Mouse (Mus musculus) forebrain, embryonic 11.5 days (tissue): ENCODE data around the gene Ankrd28. TPM values are rescaled to one million over a fixed set of nuclear protein-coding genes. Genes with fewer than 3 reads are reported as not detected.
"Not testable (repeated sequence)": the region's sequence is repeated elsewhere in the genome, so short reads cannot be mapped to it uniquely, and the experiment has no call there.

Source experiments
- ATAC-seq: fragments of 200-750 bp; cut with Nextera tagmentation; replicated peaks from 2 replicates; pipeline ENCODE4 v1.8.0; 2017; ENCODE audit warnings: moderate TSS enrichment; ENCODE audit not compliant: low FRiP score
- DNase-seq: peaks from one replicate; pipeline ENCODE4 v3.0.0-alpha.2; 2017; ENCODE audit warnings: low spot score
- H3K27ac ChIP-seq: fragments of 300-500 bp; sonication (generic); 2 replicates; pipeline ENCODE4 v1.5.1; 2014; ENCODE audit warnings: low read depth, low read length
- H3K27me3 ChIP-seq: fragments of 300-500 bp; sonication (generic); 2 replicates; pipeline ENCODE4 v1.6.1; 2014; ENCODE audit warnings: mild to moderate bottlenecking, low read length, mixed read lengths; ENCODE audit not compliant: control insufficient read depth, insufficient read depth
- H3K36me3 ChIP-seq: fragments of 300-500 bp; sonication (generic); 2 replicates; pipeline ENCODE4 v1.6.1; 2014; ENCODE audit warnings: mild to moderate bottlenecking, low read length, moderate library complexity, mixed read lengths; ENCODE audit not compliant: control insufficient read depth, insufficient read depth
- H3K4me1 ChIP-seq: fragments of 300-500 bp; sonication (generic); replicated peaks from 2 replicates; pipeline ENCODE4 v1.6.1; 2014; ENCODE audit warnings: low read length, mixed read lengths; ENCODE audit not compliant: control insufficient read depth, insufficient read depth
- H3K4me2 ChIP-seq: fragments of 300-500 bp; sonication (generic); 2 replicates; pipeline ENCODE4 v1.6.1; 2014; ENCODE audit warnings: low read depth, mild to moderate bottlenecking, low read length, moderate library complexity, mixed read lengths; ENCODE audit not compliant: severe bottlenecking
- H3K4me3 ChIP-seq: fragments of 300-500 bp; sonication (generic); 2 replicates; pipeline ENCODE4 v1.5.1; 2014; ENCODE audit warnings: low read depth, low read length
- H3K9ac ChIP-seq: fragments of 300-500 bp; sonication (generic); 2 replicates; pipeline ENCODE4 v1.6.1; 2014; ENCODE audit warnings: low read length
- H3K9me3 ChIP-seq: fragments of 300-500 bp; sonication (generic); 2 replicates; pipeline ENCODE4 v1.6.1; 2016; ENCODE audit warnings: low read length, mixed read lengths; ENCODE audit not compliant: control insufficient read depth
- WGBS: fragments of 180-500 bp; shearing (Covaris S2); extraction: QIAGEN DNeasy Blood & Tissue Kit; methylation state at CpG from one replicate; pipeline ENCODE4 v1.1.7; 2014; 5-methylcytosine and 5-hydroxymethylcytosine counted together
- polyA plus RNA-seq: library from polyadenylated mRNA; unstranded; fragments of >200 nt; fragmentation: Nextera tagmentation; extraction: Ambion mirVana; gene quantifications from 2 replicates; pipeline ENCODE4 v1.2.1, GENCODE M21; 2014

Ankrd28 gene
- polyA plus RNA-seq, 1 experiment from 2014 or later: 14.1 TPM

GRCm38 (mm10) chr14:31759195-31759594 is 71.3 kb downstream of the Ankrd28 start:
- DNase-seq (no peak), ATAC-seq (no peak)
- no peaks in the 10 kb centered on the region for H3K9me3 ChIP-seq
- no peak overlapping the region for H3K27ac ChIP-seq
- no peaks in the 10 kb centered on the region for H3K27me3 ChIP-seq
- no peak overlapping the region for H3K4me2 ChIP-seq
- H3K4me1 ChIP-seq: no peaks in the 10 kb centered on the region
- no peaks in the 10 kb centered on the region for H3K36me3 ChIP-seq
- WGBS: 93% methylated on average over 2 of the region's 2 CpGs
- H3K4me3 ChIP-seq: no peak overlapping the region
- H3K9ac ChIP-seq: no peak overlapping the region

- H3K4me1 ChIP-seq, H3K9me3 ChIP-seq, H3K27ac ChIP-seq, H3K4me2 ChIP-seq, DNase-seq, ATAC-seq, H3K27me3 ChIP-seq, H3K9ac ChIP-seq, H3K36me3 ChIP-seq, H3K4me3 ChIP-seq: not testable (repeated sequence)
- 92% methylated on average over 3 of the region's 3 CpGs for WGBS
These were observed 72.0 kb downstream of the Ankrd28 start for GRCm38 (mm10) chr14:31758410-31758809.

GRCm38 (mm10) chr14:31748239-31748873 is 82.1 kb downstream of the Ankrd28 start:
- Histone ChIP-seq H3K36me3 (no peaks in the 10 kb centered on the region), H3K27ac (no peak overlapping the region), H3K4me2 (no peak overlapping the region), H3K27me3 (no peaks in the 10 kb centered on the region), H3K9ac (no peak overlapping the region), H3K4me3 (no peak overlapping the region), H3K4me1 (no peaks in the 10 kb centered on the region), H3K9me3 (no peaks in the 10 kb centered on the region)
- DNase-seq: no peak
- 80% methylated on average over 6 of the region's 6 CpGs for WGBS
- no peak for ATAC-seq

- WGBS: 88% methylated on average over 3 of the region's 3 CpGs
- H3K9ac ChIP-seq: no peak overlapping the region
- DNase-seq (no peak), ATAC-seq (no peak)
- H3K27ac ChIP-seq: no peak overlapping the region
- H3K4me2 ChIP-seq: no peak overlapping the region
- H3K36me3 ChIP-seq: no peaks in the 10 kb centered on the region; the same call in 1 of the 2 replicates
- H3K9me3 ChIP-seq: no peaks in the 10 kb centered on the region
- H3K27me3 ChIP-seq: no peaks in the 10 kb centered on the region
- H3K4me3 ChIP-seq: no peak overlapping the region
- no peaks in the 10 kb centered on the region for H3K4me1 ChIP-seq
These were observed 87.9 kb downstream of the Ankrd28 start for GRCm38 (mm10) chr14:31742523-31742922.

GRCm38 (mm10) chr14:31734811-31735210 is 95.6 kb downstream of the Ankrd28 start:
- Histone ChIP-seq H3K4me2 (no peak overlapping the region), H3K27me3 (no peaks in the 10 kb centered on the region), H3K36me3 (no peaks in the 10 kb centered on the region; the same call in 1 of the 2 replicates), H3K9me3 (no peaks in the 10 kb centered on the region), H3K4me3 (no peak overlapping the region), H3K4me1 (no peaks in the 10 kb centered on the region), H3K9ac (no peak overlapping the region), H3K27ac (no peak overlapping the region)
- WGBS: 96% methylated on average over 2 of the region's 2 CpGs
- DNase-seq (no peak), ATAC-seq (no peak)

- Histone ChIP-seq H3K27ac (no peak overlapping the region), H3K4me3 (no peak overlapping the region), H3K4me1 (no peaks in the 10 kb centered on the region), H3K9ac (no peak overlapping the region), H3K27me3 (no peaks in the 10 kb centered on the region), H3K4me2 (no peak overlapping the region), H3K9me3 (no peaks in the 10 kb centered on the region), H3K36me3 (no peaks in the 10 kb centered on the region; the same call in 1 of the 2 replicates)
- WGBS: 94% methylated on average over 3 of the region's 3 CpGs
- ATAC-seq (no peak), DNase-seq (no peak)
These were observed 102.9 kb downstream of the Ankrd28 start for GRCm38 (mm10) chr14:31727522-31727921.

GRCm38 (mm10) chr14:31722746-31723145 is 107.7 kb downstream of the Ankrd28 start:
- Histone ChIP-seq H3K36me3 (peaks cover 4% of the 10 kb centered on the region; the same call in 1 of the 2 replicates), H3K9me3 (no peaks in the 10 kb centered on the region), H3K27ac (no peak overlapping the region), H3K4me3 (no peak overlapping the region), H3K4me2 (no peak overlapping the region), H3K9ac (no peak overlapping the region), H3K27me3 (no peaks in the 10 kb centered on the region), H3K4me1 (no peaks in the 10 kb centered on the region)
- no peak for ATAC-seq
- DNase-seq: no peak
- 85% methylated on average over 1 of the region's 1 CpGs for WGBS

- DNase-seq (no peak), ATAC-seq (no peak)
- H3K4me2 ChIP-seq: no peak overlapping the region
- H3K9ac ChIP-seq: no peak overlapping the region
- peaks cover 4% of the 10 kb centered on the region; the same call in 1 of the 2 replicates for H3K36me3 ChIP-seq
- no peaks in the 10 kb centered on the region for H3K4me1 ChIP-seq
- H3K27me3 ChIP-seq: no peaks in the 10 kb centered on the region
- WGBS: 88% methylated on average over 3 of the region's 3 CpGs
- H3K9me3 ChIP-seq: no peaks in the 10 kb centered on the region
- no peak overlapping the region for H3K4me3 ChIP-seq
- no peak overlapping the region for H3K27ac ChIP-seq
These were observed 109.2 kb downstream of the Ankrd28 start for GRCm38 (mm10) chr14:31721256-31721655.

- Histone ChIP-seq H3K27ac (no peak overlapping the region), H3K27me3 (no peaks in the 10 kb centered on the region), H3K4me2 (no peak overlapping the region), H3K4me1 (no peaks in the 10 kb centered on the region), H3K36me3 (peaks cover 4% of the 10 kb centered on the region; the same call in 1 of the 2 replicates), H3K4me3 (no peak overlapping the region), H3K9ac (no peak overlapping the region), H3K9me3 (no peaks in the 10 kb centered on the region)
- ATAC-seq: no peak
- WGBS: 86% methylated on average over 2 of the region's 2 CpGs
- no peak for DNase-seq
These were observed 112.1 kb downstream of the Ankrd28 start for GRCm38 (mm10) chr14:31718332-31718731.
